Mouse (Mus musculus) neural tube, embryonic 12.5 days (tissue): Measurements from ENCODE around the gene Kifap3. TPM values are rescaled to one million over a fixed set of nuclear protein-coding genes. Genes with fewer than 3 reads are reported as not detected.
"Not testable (repeated sequence)": the region's sequence is repeated elsewhere in the genome, so short reads cannot be mapped to it uniquely, and the experiment has no call there.

Experiments used
- ATAC-seq: fragments of 200-750 bp; cut with Nextera tagmentation; 2 replicates; pipeline ENCODE4 v1.8.0; 2017; ENCODE audit warnings: low read depth, mild to moderate bottlenecking, moderate TSS enrichment, moderate library complexity; ENCODE audit not compliant: low FRiP score
- H3K27ac ChIP-seq: fragments of 300-500 bp; sonication (generic); 2 replicates; pipeline ENCODE4 v1.5.1; 2016
- H3K27me3 ChIP-seq: fragments of 300-500 bp; sonication (generic); replicated peaks from 2 replicates; pipeline ENCODE4 v1.6.1; 2016; ENCODE audit warnings: mild to moderate bottlenecking
- H3K36me3 ChIP-seq: fragments of 300-500 bp; sonication (generic); 2 replicates; pipeline ENCODE4 v1.6.1; 2016; ENCODE audit warnings: mild to moderate bottlenecking
- H3K4me1 ChIP-seq: fragments of 300-500 bp; sonication (generic); 2 replicates; pipeline ENCODE4 v1.6.1; 2016
- H3K4me2 ChIP-seq: fragments of 300-500 bp; sonication (generic); replicated peaks from 2 replicates; pipeline ENCODE4 v1.6.1; 2016; ENCODE audit warnings: mild to moderate bottlenecking
- H3K4me3 ChIP-seq: fragments of 300-500 bp; sonication (generic); 2 replicates; pipeline ENCODE4 v1.5.1; 2016
- H3K9ac ChIP-seq: fragments of 300-500 bp; sonication (generic); 2 replicates; pipeline ENCODE4 v1.6.1; 2016; ENCODE audit warnings: mild to moderate bottlenecking
- H3K9me3 ChIP-seq: fragments of 300-500 bp; sonication (generic); 2 replicates; pipeline ENCODE4 v1.6.1; 2016; ENCODE audit warnings: mild to moderate bottlenecking
- WGBS: fragments of 180-500 bp; shearing (Covaris S2); methylation state at CpG from one replicate; pipeline ENCODE4 v1.1.7; 2016; 5-methylcytosine and 5-hydroxymethylcytosine counted together
- polyA plus RNA-seq: library from polyadenylated mRNA; unstranded; fragments of >200 nt; fragmentation: Nextera tagmentation; extraction: Ambion mirVana; gene quantifications from 2 replicates; pipeline ENCODE4 v1.2.1, GENCODE M21; 2016

The Kifap3 gene
- 69.5 and 74.8 TPM in 2 replicates for polyA plus RNA-seq

- Histone ChIP-seq H3K4me2 (peak within 1 kb of the TSS; percentile 71), H3K9ac (peak within 1 kb of the TSS; percentile 78), H3K27me3 (no peaks in the 10 kb centered on the region), H3K9me3 (no peaks in the 10 kb centered on the region), H3K36me3 (peaks cover 6% of the 10 kb centered on the region), H3K4me1 (no peaks in the 10 kb centered on the region), H3K27ac (peak within 1 kb of the TSS; percentile 80), H3K4me3 (peak within 1 kb of the TSS; percentile 80)
- peak; percentile 100 for ATAC-seq
- under 1% methylated on average over 48 of the region's 48 CpGs for WGBS
These were observed at the start of gene Kifap3 for GRCm38 (mm10) chr1:163779336-163780115. Gene Kifap3 (plus strand): TSS chr1:163779583.

GRCm38 (mm10) chr1:163731166-163731565 is 48.2 kb upstream of the Kifap3 start:
- 93% methylated on average over 10 of the region's 10 CpGs for WGBS
- H3K4me2 ChIP-seq, H3K27me3 ChIP-seq, H3K9ac ChIP-seq, H3K36me3 ChIP-seq, H3K9me3 ChIP-seq, H3K27ac ChIP-seq, H3K4me1 ChIP-seq, H3K4me3 ChIP-seq, ATAC-seq: not testable (repeated sequence)

- no peak overlapping the region for H3K4me2 ChIP-seq
- H3K4me3 ChIP-seq: no peak overlapping the region
- no peaks in the 10 kb centered on the region for H3K27me3 ChIP-seq
- H3K27ac ChIP-seq: no peak overlapping the region
- H3K4me1 ChIP-seq: no peaks in the 10 kb centered on the region
- no peaks in the 10 kb centered on the region for H3K9me3 ChIP-seq
- WGBS: 67% methylated on average over 10 of the region's 10 CpGs
- H3K36me3 ChIP-seq: no peaks in the 10 kb centered on the region
- no peak for ATAC-seq
- no peak overlapping the region for H3K9ac ChIP-seq
These were observed 42.7 kb upstream of the Kifap3 start for GRCm38 (mm10) chr1:163736441-163737238.

GRCm38 (mm10) chr1:163737239-163737533 is 42.2 kb upstream of the Kifap3 start:
- Histone ChIP-seq H3K9me3 (no peaks in the 10 kb centered on the region), H3K36me3 (no peaks in the 10 kb centered on the region), H3K27me3 (no peaks in the 10 kb centered on the region), H3K27ac (no peak overlapping the region), H3K9ac (no peak overlapping the region), H3K4me1 (no peaks in the 10 kb centered on the region), H3K4me2 (no peak overlapping the region), H3K4me3 (no peak overlapping the region)
- no peak for ATAC-seq
- 68% methylated on average over 1 of the region's 1 CpGs for WGBS

GRCm38 (mm10) chr1:163751360-163751992 is 27.9 kb upstream of the Kifap3 start:
- 71% methylated on average over 4 of the region's 4 CpGs for WGBS
- Histone ChIP-seq H3K9ac (no peak overlapping the region), H3K27ac (no peak overlapping the region), H3K4me2 (no peak overlapping the region), H3K4me3 (no peak overlapping the region), H3K27me3 (no peaks in the 10 kb centered on the region), H3K4me1 (no peaks in the 10 kb centered on the region), H3K36me3 (no peaks in the 10 kb centered on the region), H3K9me3 (no peaks in the 10 kb centered on the region)
- ATAC-seq: no peak

GRCm38 (mm10) chr1:163757462-163758207 is 21.7 kb upstream of the Kifap3 start:
- Histone ChIP-seq H3K36me3 (no peaks in the 10 kb centered on the region), H3K9ac (no peak overlapping the region), H3K27me3 (no peaks in the 10 kb centered on the region), H3K4me2 (no peak overlapping the region), H3K9me3 (no peaks in the 10 kb centered on the region), H3K4me1 (no peaks in the 10 kb centered on the region), H3K4me3 (no peak overlapping the region), H3K27ac (no peak overlapping the region)
- 84% methylated on average over 10 of the region's 10 CpGs for WGBS
- ATAC-seq: no peak

GRCm38 (mm10) chr1:163783577-163783976 is 4.2 kb downstream of the Kifap3 start:
- H3K36me3 ChIP-seq, H3K27ac ChIP-seq, H3K4me2 ChIP-seq, H3K27me3 ChIP-seq, ATAC-seq, H3K4me3 ChIP-seq, H3K4me1 ChIP-seq, H3K9ac ChIP-seq, H3K9me3 ChIP-seq: not testable (repeated sequence)
- 95% methylated on average over 9 of the region's 11 CpGs for WGBS

GRCm38 (mm10) chr1:163821365-163821764 is 42.0 kb downstream of the Kifap3 start:
- H3K27me3 ChIP-seq: no peaks in the 10 kb centered on the region
- no peak overlapping the region for H3K4me2 ChIP-seq
- no peak overlapping the region for H3K9ac ChIP-seq
- no peaks in the 10 kb centered on the region for H3K9me3 ChIP-seq
- no peak overlapping the region for H3K27ac ChIP-seq
- 87% methylated on average over 4 of the region's 4 CpGs for WGBS
- peaks cover 10% of the 10 kb centered on the region; the same call in 1 of the 2 replicates for H3K36me3 ChIP-seq
- H3K4me1 ChIP-seq: no peaks in the 10 kb centered on the region
- ATAC-seq: no peak
- H3K4me3 ChIP-seq: no peak overlapping the region

- H3K4me2 ChIP-seq: no peak overlapping the region
- H3K9ac ChIP-seq: no peak overlapping the region
- H3K27ac ChIP-seq: no peak overlapping the region
- H3K9me3 ChIP-seq: no peaks in the 10 kb centered on the region
- ATAC-seq: no peak
- H3K27me3 ChIP-seq: no peaks in the 10 kb centered on the region
- no peaks in the 10 kb centered on the region for H3K4me1 ChIP-seq
- no peak overlapping the region for H3K4me3 ChIP-seq
- H3K36me3 ChIP-seq: peaks cover 3% of the 10 kb centered on the region; the same call in 1 of the 2 replicates
These were observed 50.1 kb downstream of the Kifap3 start for GRCm38 (mm10) chr1:163829482-163829881.

- no peak overlapping the region for H3K4me2 ChIP-seq
- H3K9ac ChIP-seq: no peak overlapping the region
- 74% methylated on average over 1 of the region's 1 CpGs for WGBS
- H3K4me3 ChIP-seq: no peak overlapping the region
- H3K4me1 ChIP-seq: no peaks in the 10 kb centered on the region
- H3K27ac ChIP-seq: no peak overlapping the region
- H3K27me3 ChIP-seq: no peaks in the 10 kb centered on the region
- no peaks in the 10 kb centered on the region for H3K9me3 ChIP-seq
- H3K36me3 ChIP-seq: peaks cover 3% of the 10 kb centered on the region; the same call in 1 of the 2 replicates
- ATAC-seq: no peak
These were observed 54.7 kb downstream of the Kifap3 start for GRCm38 (mm10) chr1:163834066-163834465.

GRCm38 (mm10) chr1:163835062-163835461 is 55.7 kb downstream of the Kifap3 start:
- H3K4me2 ChIP-seq: no peak overlapping the region
- peaks cover 3% of the 10 kb centered on the region; the same call in 1 of the 2 replicates for H3K36me3 ChIP-seq
- no peak for ATAC-seq
- H3K4me3 ChIP-seq: no peak overlapping the region
- H3K27me3 ChIP-seq: no peaks in the 10 kb centered on the region
- H3K9ac ChIP-seq: no peak overlapping the region
- 87% methylated on average over 2 of the region's 2 CpGs for WGBS
- H3K27ac ChIP-seq: no peak overlapping the region
- H3K4me1 ChIP-seq: no peaks in the 10 kb centered on the region
- H3K9me3 ChIP-seq: no peaks in the 10 kb centered on the region

- H3K9me3 ChIP-seq, H3K9ac ChIP-seq, H3K27me3 ChIP-seq, H3K4me2 ChIP-seq, H3K27ac ChIP-seq, H3K36me3 ChIP-seq, H3K4me1 ChIP-seq, H3K4me3 ChIP-seq, ATAC-seq: not testable (repeated sequence)
- 97% methylated on average over 3 of the region's 3 CpGs for WGBS
These were observed 59.1 kb downstream of the Kifap3 start for GRCm38 (mm10) chr1:163838482-163838881.
